Mouse (Mus musculus): ENCODE measurements around the gene Pus3. TPM values are rescaled to one million over a fixed set of nuclear protein-coding genes. Genes with fewer than 3 reads are reported as not detected.
"Not testable (repeated sequence)": the region's sequence is repeated elsewhere in the genome, so short reads cannot be mapped to it uniquely, and the experiment has no call there.

Pus3 gene
- polyA plus RNA-seq, 1 experiment from 2014 or later: 5.2 TPM

DNA sequence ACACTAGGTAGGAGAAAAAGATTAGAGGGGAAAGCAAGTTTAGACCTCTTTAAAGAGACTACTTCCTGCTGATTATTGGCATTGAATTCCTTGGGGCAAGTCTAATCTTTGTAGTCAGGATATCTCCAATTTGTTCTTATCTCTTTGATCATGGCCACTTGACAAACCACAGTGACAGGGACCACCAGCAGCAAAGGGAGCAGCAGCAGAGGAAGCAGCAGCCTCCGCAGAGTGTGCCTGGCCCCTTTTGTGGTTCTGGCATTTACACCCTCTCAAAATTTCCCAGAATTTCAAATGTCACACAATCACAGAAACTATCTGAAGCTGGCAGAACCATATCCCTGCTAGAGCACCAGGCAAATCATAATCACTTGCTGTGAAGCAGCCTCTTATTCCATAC lies 29.3 kb downstream of the Pus3 start:
- no peak overlapping the region for H3K27ac ChIP-seq (ENCODE audit: low read length)
- no peaks in the 10 kb centered on the region for H3K27me3 ChIP-seq (ENCODE audit: control insufficient read depth, insufficient read depth, low read depth, low read length)
- WGBS (ENCODE audit: insufficient replicate concordance): 21% methylated on average over 1 of the region's 1 CpGs
- no peak overlapping the region for H3K4me2 ChIP-seq (ENCODE audit: low read depth, low read length)
- no peaks in the 10 kb centered on the region for H3K9me3 ChIP-seq (replicated peaks; ENCODE audit: control insufficient read depth, low read length)
- H3K9ac ChIP-seq (ENCODE audit: low read depth, low read length): no peak overlapping the region
- no peak for ATAC-seq (ENCODE audit: low read depth)
- no peaks in the 10 kb centered on the region for H3K36me3 ChIP-seq (ENCODE audit: control insufficient read depth, insufficient read depth)
- no peak overlapping the region for H3K4me3 ChIP-seq (ENCODE audit: low read depth, low read length)
- no peaks in the 10 kb centered on the region for H3K4me1 ChIP-seq (ENCODE audit: control insufficient read depth, low read depth, low read length)

DNA sequence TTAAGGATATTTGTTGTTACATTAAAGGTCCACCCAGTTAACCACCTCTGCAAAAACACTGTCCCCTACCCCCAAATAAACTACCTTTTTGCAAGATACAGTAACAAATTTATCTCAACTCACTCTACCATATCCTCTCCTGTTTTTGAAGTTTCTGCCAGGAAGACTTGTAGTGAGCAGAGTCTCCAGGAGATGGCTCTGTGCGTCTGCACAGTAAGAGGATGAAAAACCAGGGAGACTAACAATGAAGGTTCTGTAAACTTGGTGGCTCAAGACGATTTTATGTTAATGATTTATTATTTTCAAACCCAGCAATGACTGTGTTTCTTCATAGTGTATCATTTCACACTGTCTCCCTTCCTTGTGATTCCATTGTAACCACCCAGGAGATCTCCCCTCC lies 34.5 kb downstream of the Pus3 start:
- Histone ChIP-seq H3K27ac (ENCODE audit: low read length) (no peak overlapping the region), H3K9me3 (replicated peaks; ENCODE audit: control insufficient read depth, low read length) (no peaks in the 10 kb centered on the region), H3K4me3 (ENCODE audit: low read depth, low read length) (no peak overlapping the region), H3K27me3 (ENCODE audit: control insufficient read depth, insufficient read depth, low read depth, low read length) (no peaks in the 10 kb centered on the region), H3K36me3 (ENCODE audit: control insufficient read depth, insufficient read depth) (no peaks in the 10 kb centered on the region), H3K9ac (ENCODE audit: low read depth, low read length) (no peak overlapping the region), H3K4me1 (ENCODE audit: control insufficient read depth, low read depth, low read length) (no peaks in the 10 kb centered on the region), H3K4me2 (ENCODE audit: low read depth, low read length) (no peak overlapping the region)
- no peak for ATAC-seq (ENCODE audit: low read depth)
- 16% methylated on average over 2 of the region's 2 CpGs for WGBS (ENCODE audit: insufficient replicate concordance)

DNA sequence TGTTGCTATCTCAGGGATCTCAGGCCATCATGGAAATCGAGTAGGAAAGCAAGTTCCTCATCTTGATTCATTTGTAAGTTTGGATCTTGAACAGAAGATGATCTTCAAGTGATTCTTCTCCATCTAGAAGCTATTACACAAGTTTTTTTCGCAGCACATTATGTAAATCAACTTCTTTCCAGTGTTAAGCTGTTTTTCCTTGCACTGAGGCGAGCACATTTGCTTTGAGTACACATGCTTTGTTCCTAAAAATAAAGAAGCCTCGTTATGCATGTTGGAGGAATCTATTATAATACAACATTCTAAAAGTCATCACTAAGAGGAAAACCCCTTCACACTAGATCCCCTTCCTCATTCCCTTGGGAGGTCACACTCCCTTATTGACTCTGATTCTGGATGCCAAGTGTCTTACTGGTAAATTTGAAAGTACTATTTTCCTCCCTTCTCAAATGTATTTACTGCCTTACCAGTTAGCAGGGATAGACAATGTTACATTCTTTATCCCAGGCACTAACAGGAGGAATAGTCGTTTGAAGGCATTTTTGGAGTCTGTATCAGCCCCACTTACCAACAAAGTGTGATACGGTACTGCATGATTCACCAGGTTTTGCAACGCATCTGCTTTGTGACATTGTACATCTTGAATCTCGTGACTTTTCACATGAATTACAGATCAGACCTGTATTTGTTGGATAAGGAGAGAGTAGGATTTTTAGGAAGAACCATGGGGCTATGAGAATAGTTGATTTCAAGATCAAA lies 49.4 kb downstream of the Pus3 start:
- Histone ChIP-seq H3K9ac (ENCODE audit: low read depth, low read length) (no peak overlapping the region), H3K27ac (ENCODE audit: low read length) (no peak overlapping the region), H3K4me3 (ENCODE audit: low read depth, low read length) (no peak overlapping the region), H3K4me1 (ENCODE audit: control insufficient read depth, low read depth, low read length) (no peaks in the 10 kb centered on the region), H3K4me2 (ENCODE audit: low read depth, low read length) (no peak overlapping the region), H3K36me3 (ENCODE audit: control insufficient read depth, insufficient read depth) (no peaks in the 10 kb centered on the region), H3K9me3 (replicated peaks; ENCODE audit: control insufficient read depth, low read length) (no peaks in the 10 kb centered on the region), H3K27me3 (ENCODE audit: control insufficient read depth, insufficient read depth, low read depth, low read length) (no peaks in the 10 kb centered on the region)
- ATAC-seq (ENCODE audit: low read depth): no peak
- 50% methylated on average over 8 of the region's 8 CpGs for WGBS (ENCODE audit: insufficient replicate concordance)

DNA sequence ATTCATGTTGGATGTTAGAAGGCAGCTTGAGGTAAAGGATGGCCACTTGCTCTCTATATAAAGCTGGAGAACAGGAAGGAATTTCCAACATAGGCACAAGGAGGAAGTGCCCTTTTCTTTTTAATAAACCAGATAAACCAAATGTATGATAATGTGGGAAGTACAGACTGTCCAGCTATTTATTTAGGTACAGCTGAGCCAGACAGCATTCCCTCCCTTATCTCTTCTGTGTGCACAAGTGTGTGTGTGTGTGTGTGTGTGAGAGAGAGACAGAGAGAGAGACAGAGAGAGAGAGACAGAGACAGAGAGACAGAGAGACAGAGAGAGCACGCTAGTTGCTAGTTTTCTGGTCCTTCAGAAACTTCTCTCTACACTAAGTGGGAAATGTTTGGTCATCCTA lies 53.4 kb downstream of the Pus3 start, which contains the start of gene Pate4:
Gene Pate4 (minus strand): TSS at position 101 of the 400 bp plus-strand sequence.
- no peaks in the 10 kb centered on the region for H3K36me3 ChIP-seq (ENCODE audit: control insufficient read depth, insufficient read depth)
- no peak within 1 kb of the TSS for H3K4me3 ChIP-seq (ENCODE audit: low read depth, low read length)
- H3K27ac ChIP-seq (ENCODE audit: low read length): no peak within 1 kb of the TSS
- ATAC-seq (ENCODE audit: low read depth): no peak
- no peaks in the 10 kb centered on the region for H3K27me3 ChIP-seq (ENCODE audit: control insufficient read depth, insufficient read depth, low read depth, low read length)
- 36% methylated on average over 1 of the region's 1 CpGs for WGBS (ENCODE audit: insufficient replicate concordance)
- H3K4me2 ChIP-seq (ENCODE audit: low read depth, low read length): no peak within 1 kb of the TSS
- no peaks in the 10 kb centered on the region for H3K4me1 ChIP-seq (ENCODE audit: control insufficient read depth, low read depth, low read length)
- H3K9ac ChIP-seq (ENCODE audit: low read depth, low read length): no peak within 1 kb of the TSS
- H3K9me3 ChIP-seq (replicated peaks; ENCODE audit: control insufficient read depth, low read length): no peaks in the 10 kb centered on the region

DNA sequence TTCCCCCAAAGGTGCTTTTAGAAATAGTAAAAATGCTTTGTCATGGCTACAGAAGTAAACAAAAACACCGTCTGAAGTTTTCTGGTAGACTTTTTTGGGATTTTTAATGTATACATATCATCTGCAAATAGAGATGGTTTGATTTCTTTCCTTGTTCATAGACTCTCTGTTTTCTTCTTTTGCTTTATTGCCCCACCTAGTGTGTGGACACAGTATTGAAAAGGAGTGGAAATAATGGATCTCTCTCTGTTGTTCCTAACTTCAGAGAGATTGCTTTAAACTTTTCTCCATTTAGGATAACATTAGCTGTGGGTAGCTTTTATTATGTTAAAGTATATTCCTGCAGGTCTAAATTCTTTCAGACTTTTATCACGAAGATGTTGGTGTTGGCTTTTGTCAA lies 55.6 kb downstream of the Pus3 start:
- Histone ChIP-seq H3K9me3 (replicated peaks; ENCODE audit: control insufficient read depth, low read length) (no peaks in the 10 kb centered on the region), H3K36me3 (ENCODE audit: control insufficient read depth, insufficient read depth) (no peaks in the 10 kb centered on the region), H3K4me1 (ENCODE audit: control insufficient read depth, low read depth, low read length) (no peaks in the 10 kb centered on the region), H3K27ac (ENCODE audit: low read length) (no peak overlapping the region), H3K4me3 (ENCODE audit: low read depth, low read length) (no peak overlapping the region), H3K27me3 (ENCODE audit: control insufficient read depth, insufficient read depth, low read depth, low read length) (no peaks in the 10 kb centered on the region), H3K9ac (ENCODE audit: low read depth, low read length) (no peak overlapping the region), H3K4me2 (ENCODE audit: low read depth, low read length) (no peak overlapping the region)
- WGBS (ENCODE audit: insufficient replicate concordance): 18% methylated on average over 2 of the region's 2 CpGs
- ATAC-seq (ENCODE audit: low read depth): no peak

DNA sequence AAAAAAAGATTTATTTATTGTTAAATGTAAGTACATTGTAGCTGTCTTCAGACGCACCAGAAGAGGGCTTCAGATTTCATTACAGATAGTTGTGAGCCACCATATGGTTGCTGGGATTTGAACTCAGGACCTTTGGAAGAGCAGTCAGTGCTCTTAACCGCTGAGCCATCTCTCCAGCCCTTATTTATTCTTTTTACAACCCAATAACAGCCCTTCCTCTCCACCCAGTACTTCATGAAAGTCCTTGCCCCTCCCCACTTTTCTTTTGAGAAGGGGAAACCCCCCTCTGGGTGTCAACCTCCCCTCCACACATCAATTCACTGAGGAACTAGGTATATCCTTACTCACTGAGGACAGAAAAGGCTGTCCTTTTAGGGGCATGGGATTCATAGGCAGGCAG lies 58.4 kb downstream of the Pus3 start:
- not testable (repeated sequence) for H3K4me2 ChIP-seq (ENCODE audit: low read depth, low read length); H3K9me3 ChIP-seq (replicated peaks; ENCODE audit: control insufficient read depth, low read length); H3K9ac ChIP-seq (ENCODE audit: low read depth, low read length); H3K36me3 ChIP-seq (ENCODE audit: control insufficient read depth, insufficient read depth); H3K4me1 ChIP-seq (ENCODE audit: control insufficient read depth, low read depth, low read length); H3K27ac ChIP-seq (ENCODE audit: low read length); H3K4me3 ChIP-seq (ENCODE audit: low read depth, low read length); H3K27me3 ChIP-seq (ENCODE audit: control insufficient read depth, insufficient read depth, low read depth, low read length); ATAC-seq (ENCODE audit: low read depth)
- WGBS (ENCODE audit: insufficient replicate concordance): 44% methylated on average over 2 of the region's 2 CpGs

Other genes with a start within 250 kb of the Pus3 start
- gene Cdon, start 137.5 kb upstream of the Pus3 start, polyA plus RNA-seq (2015; fragmentation: Nextera tagmentation; extraction: Ambion mirVana): 0.30 and 0.42 TPM in 2 replicates
- not detected in 2 replicates for gene Gm1113, start 40.3 kb upstream of the Pus3 start, polyA plus RNA-seq (2015; fragmentation: Nextera tagmentation; extraction: Ambion mirVana)
- 0.14 and 0.18 TPM in 2 replicates for gene Ddx25, start 67 bp upstream of the Pus3 start, polyA plus RNA-seq (2015; fragmentation: Nextera tagmentation; extraction: Ambion mirVana)
- 0.05 and 0.09 TPM in 2 replicates for gene Pate2, start 11.7 kb downstream of the Pus3 start, polyA plus RNA-seq (2015; fragmentation: Nextera tagmentation; extraction: Ambion mirVana)
- gene Hyls1, start 11.8 kb downstream of the Pus3 start, polyA plus RNA-seq (2015; fragmentation: Nextera tagmentation; extraction: Ambion mirVana): 9.0 and 9.4 TPM in 2 replicates
- gene Pate4, start 53.3 kb downstream of the Pus3 start, polyA plus RNA-seq (2015; fragmentation: Nextera tagmentation; extraction: Ambion mirVana): not detected in 2 replicates
- gene Pate3, start 89.6 kb downstream of the Pus3 start, polyA plus RNA-seq (2015; fragmentation: Nextera tagmentation; extraction: Ambion mirVana): not detected in 2 replicates
- gene Pate1, start 128.8 kb downstream of the Pus3 start, polyA plus RNA-seq (2015; fragmentation: Nextera tagmentation; extraction: Ambion mirVana): not detected in 2 replicates
- not detected in 2 replicates for gene Gm17677, start 182.5 kb downstream of the Pus3 start, polyA plus RNA-seq (2015; fragmentation: Nextera tagmentation; extraction: Ambion mirVana)
- gene Gm17727, start 219.5 kb downstream of the Pus3 start, polyA plus RNA-seq (2015; fragmentation: Nextera tagmentation; extraction: Ambion mirVana): not detected in 2 replicates
- gene Gm27235, start 231.5 kb downstream of the Pus3 start, polyA plus RNA-seq (2015; fragmentation: Nextera tagmentation; extraction: Ambion mirVana): not detected in 2 replicates
- gene D730048I06Rik, start 231.5 kb downstream of the Pus3 start, polyA plus RNA-seq (2015; fragmentation: Nextera tagmentation; extraction: Ambion mirVana): not detected in 2 replicates